Mouse (Mus musculus): ENCODE data around the gene Mast4.

Gene Mast4

DNA sequence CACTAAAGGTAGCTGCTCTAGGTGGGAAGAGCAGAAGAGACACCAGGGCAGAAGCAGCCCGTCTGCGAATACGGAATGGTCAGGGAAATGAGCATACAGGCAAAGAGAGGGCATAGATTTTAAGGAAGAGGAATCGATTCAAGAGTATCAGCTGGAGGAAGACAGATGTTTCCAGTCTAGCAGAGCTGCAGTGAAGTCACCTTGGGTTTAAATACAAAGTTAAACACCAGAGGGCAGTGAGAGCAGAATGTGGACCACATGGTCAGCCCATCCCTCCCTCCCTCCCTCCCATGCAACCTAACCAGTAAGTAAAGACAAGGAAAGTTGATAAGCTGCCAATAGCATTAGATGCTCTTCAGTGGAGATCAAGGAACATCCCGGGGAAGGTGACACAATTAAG is 138.0 kb downstream of the Mast4 start:
- DNase-seq (ENCODE audit: low spot score), result no peak

DNA sequence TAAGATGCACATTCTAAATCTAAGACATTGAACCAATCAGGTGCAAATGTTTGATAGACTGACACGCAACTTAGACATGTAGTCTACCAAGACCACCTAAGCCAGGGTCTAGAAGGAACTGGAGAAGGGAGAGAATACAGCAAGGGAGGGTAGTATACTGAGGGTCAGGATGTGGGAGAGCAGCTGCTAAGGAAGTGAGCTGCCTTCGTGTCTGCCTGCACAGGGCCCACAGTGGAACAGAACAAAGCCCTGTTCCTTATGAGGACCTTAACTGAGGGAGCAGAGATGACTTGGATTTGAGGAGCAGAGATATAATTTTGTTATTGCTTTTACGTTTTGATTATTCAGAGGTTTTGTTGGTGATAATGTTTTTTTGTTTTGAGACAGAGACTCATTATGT is 138.4 kb downstream of the Mast4 start:
- DNase-seq (ENCODE audit: low spot score), result no peak

DNA sequence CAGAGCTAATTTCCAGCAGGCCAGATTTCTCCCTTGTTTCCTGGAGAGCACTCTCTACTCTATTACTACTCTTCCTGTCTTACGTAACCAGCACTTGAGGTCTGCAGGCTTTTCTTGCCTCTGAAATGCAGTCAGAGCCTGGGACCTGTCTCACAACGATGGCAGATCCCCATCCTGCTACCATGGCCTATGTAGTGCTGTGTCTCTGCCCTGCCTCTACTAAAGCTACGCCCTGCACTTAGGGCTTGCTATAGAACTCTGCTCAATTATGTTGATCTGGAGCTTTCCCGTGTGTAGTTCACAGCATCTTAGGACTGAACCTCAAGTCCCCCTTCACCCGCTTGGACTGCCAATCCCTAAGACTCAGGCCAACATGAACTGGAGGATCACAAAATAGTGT is 150.7 kb downstream of the Mast4 start:
- DNase-seq (ENCODE audit: low spot score), result no peak

DNA sequence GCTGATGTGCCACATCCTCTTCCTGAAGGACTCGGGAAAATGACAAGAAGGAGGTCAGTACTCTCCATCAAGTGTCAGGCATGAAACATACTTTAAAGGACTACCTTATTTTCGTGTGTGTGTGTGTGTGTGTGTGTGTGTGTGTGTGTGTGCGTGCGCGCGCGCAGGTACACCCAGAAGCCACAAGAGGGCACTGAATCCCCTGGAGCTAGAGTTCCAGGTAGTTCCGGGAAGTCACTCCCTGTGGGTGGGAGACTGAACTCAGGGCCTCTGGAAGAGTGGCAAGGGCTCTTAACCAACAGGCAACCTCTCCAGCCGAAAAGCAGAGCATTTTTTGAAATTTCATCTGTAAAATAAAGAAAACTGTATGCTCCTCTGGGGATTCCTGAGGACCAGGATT is 152.5 kb downstream of the Mast4 start:
- DNase-seq (ENCODE audit: low spot score), result no peak

DNA sequence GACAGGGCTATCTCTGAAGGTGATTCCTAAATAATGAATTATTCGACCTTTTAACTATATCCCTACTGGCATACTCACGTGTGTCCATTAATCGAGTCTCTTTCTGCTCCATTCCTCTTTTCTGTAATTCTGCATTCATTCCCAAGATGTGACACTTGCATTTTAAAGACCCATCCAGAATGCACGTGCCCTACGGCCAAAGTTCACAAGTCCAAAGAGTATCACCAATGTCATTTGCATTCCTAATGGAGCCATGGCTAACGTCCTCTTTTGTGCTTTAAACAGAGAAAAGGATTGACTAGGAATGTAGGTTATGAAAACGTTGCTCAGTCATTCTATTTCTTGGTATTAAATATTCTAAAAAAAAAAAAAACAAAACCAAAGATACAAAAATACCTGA is 157.4 kb downstream of the Mast4 start:
- DNase-seq (ENCODE audit: low spot score), result no peak

DNA sequence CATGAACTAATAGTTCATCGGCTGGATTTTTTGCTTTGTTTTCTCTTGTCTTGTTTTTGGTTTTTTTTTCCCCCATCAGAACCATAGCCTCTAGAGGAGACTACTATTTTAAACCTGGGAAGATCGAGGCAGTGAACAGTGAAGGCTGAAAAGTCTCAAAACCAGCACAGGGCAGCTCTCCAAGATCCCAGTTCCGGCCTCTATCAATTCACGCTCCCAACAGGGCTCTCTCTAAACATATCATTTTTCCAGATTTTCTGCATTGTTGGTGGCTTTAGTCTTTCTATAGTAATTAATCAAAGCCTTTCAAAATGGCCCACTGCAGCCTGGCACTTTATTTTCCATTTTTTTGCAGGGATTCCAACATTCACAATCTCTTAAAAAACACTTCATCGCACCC is 159.9 kb downstream of the Mast4 start:
- DNase-seq (ENCODE audit: low spot score), result no peak

DNA sequence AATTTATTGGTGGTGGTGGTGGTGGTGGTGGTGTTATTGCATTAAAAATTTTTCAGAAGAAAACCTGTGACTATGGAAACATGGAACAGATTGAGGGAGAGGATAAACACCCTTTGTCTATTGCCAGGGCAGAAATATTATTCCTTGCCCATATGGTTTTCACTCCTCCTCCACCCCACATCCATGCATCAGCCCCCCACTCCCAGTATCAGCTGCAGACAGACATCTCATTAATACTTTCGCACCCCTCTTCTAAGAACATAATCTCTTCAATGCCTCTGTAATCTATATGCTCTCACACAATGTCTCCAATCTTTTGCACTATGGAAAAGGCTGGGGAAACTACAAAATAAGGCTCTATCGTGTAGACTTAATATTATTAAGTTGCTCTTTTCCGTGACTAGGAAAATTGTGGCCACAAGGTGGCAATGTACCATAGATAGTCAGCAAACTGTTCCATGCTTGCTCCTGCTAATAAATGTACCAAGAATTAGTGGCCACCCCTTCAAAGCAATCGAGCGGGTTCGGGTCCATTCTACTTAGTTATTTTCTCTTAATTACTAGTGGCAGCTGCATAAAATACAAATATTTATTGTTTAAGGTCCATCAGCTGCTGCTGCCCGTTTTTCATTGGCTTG is 160.6 kb downstream of the Mast4 start:
- peak; percentile 26 for DNase-seq (ENCODE audit: low spot score)

DNA sequence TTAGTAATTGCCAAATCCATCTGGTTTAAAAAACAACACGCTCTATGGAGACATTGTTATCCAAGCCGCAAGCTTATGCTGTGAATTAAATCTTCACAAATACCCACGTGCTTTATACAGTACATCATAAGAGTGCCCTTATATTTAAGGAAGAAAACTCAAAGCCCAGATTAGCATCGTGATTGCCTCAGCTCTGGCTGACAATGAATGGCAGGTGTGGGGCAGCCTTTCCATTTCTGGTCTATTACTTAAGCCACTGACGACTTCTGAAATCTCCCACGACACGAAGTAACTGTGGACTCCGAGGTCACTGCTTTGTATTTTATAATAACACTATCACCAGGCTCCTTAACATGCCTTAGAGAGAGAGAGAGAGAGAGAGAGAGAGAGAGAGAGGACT is 182.4 kb downstream of the Mast4 start:
- no peak for DNase-seq (ENCODE audit: low spot score)

DNA sequence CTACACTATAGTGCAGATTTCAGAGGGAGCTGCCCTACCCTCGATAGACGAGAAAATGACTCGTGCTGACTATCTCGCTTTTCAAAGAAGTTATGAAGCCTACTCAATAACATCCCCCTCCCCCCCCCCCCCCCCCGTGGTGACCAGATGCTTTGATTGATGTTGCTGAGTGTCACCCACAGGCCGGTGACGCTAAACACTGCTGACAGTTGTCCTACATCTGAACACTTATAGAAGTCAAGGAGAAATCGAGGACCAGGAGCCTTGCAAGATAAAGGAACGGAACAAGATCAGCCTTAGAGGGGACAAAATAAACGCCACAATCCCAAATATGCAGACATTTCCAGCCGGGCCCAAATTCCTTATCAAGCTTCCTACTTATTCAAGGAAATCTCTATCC is 183.1 kb downstream of the Mast4 start:
- DNase-seq (ENCODE audit: low spot score), result no peak

DNA sequence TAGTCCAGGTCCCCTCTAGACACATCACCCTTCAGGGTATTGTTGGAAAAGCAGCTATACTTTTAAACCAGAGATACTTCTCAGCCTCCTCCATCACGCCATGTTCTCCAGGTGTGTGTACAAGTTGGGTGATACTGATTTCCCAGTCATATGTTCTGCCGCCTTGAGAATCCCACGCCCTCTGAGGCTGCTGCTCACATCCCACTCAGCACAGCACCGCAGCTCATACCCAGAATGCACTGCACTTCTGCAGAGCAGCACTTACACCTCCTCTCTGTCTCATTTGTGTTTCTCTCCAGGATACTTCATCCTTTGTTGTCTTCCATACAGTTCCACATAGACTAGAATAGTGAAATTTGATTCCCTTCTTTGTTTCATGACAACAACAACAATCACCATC is 183.6 kb downstream of the Mast4 start:
- DNase-seq (ENCODE audit: low spot score), result no peak

DNA sequence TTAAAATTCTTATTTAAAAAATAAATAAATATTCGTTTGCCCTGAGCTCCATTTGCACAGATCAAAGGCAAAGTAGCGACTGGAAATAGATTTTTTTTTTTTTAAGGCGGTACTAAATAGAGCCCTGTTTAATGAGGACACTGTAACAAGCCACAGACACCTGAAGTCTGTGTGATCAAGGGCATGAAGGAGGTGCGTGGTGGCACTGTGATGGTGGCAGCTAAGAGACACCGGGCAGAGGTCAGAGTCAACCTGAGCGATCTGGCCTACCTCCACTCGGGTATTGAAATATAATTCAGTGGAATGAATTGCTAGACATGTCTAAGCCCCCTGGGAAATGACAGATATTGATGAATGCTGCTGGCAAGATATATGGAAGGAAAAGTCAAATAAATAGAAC is 184.9 kb downstream of the Mast4 start:
- no peak for DNase-seq (ENCODE audit: low spot score)

DNA sequence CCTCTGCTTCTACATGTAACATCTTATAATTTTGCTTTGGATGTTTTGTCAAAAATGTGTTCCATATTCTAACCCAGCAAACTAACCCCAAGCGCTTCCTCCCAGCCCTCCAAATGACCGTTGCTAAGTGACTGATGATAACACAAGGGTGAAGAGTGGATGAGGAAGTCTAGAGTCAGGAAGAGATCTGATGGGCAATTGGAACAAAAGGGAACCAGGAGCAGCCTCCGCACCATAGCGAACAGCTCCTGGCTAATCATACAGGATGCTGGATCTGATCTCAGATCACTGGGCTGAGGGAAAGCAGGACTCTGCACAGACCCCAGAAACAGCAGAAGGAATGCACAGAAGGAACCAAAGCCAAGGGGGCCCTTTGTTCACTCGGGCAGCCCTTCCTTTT is 190.0 kb downstream of the Mast4 start:
- no peak for DNase-seq (ENCODE audit: low spot score)

DNA sequence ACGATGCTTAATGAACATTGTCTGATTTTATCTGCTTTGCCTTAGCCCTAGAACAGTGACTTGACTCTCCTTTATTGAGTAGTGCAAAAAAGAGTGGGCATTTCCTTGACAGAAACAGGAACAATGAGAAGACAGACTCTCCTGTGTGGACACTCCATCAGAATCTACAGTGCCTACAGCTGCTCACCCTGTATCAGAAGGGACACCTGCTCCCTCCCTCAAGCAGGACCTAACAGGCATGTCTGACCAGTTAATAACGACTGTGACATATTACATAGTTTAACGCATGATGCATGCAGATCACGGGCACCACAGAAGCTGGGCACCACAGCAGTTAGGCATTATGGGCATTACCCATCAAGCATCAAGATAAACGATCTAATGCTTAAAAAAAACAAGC is 193.0 kb downstream of the Mast4 start:
- no peak for DNase-seq (ENCODE audit: low spot score)

DNA sequence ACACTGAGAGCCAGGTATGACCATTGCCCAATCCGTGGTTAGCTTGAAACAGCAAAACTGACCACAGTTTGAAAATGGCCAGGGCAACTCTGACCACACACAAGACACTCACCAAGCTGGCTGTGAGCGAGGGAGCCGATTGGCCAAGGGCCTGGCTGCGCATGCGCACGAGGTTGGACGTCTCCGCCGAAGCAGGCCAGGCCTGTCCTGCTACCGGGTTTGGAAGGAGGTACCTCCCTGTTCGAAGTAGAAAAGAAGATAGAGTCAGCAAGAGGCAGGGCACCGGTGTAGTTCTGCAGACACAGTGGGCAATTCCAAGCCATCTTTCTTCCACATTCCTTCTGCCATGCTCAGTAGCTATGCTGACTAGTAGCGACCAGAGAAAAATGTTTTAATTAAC is 194.2 kb downstream of the Mast4 start:
- no peak for DNase-seq (ENCODE audit: low spot score)

DNA sequence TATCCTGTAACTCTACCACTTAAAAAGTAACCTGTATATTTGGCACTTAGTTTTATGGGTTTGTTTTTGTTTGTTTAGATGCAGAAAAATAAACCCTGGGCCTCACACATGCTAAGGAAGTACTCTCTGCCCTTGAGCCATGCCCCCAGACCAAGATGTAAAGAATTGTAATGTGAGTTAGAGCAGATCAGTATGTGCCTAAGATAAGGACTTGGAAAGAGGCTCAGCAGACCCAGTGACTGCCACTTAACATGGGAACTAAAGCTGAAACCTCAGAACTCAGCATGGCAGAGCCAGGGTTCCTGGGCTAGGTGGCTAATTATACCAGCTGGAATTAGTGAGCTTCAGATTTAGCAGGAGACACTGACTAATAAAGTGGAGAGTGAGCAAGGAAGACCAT is 196.0 kb downstream of the Mast4 start:
- no peak for DNase-seq (ENCODE audit: low spot score)

DNA sequence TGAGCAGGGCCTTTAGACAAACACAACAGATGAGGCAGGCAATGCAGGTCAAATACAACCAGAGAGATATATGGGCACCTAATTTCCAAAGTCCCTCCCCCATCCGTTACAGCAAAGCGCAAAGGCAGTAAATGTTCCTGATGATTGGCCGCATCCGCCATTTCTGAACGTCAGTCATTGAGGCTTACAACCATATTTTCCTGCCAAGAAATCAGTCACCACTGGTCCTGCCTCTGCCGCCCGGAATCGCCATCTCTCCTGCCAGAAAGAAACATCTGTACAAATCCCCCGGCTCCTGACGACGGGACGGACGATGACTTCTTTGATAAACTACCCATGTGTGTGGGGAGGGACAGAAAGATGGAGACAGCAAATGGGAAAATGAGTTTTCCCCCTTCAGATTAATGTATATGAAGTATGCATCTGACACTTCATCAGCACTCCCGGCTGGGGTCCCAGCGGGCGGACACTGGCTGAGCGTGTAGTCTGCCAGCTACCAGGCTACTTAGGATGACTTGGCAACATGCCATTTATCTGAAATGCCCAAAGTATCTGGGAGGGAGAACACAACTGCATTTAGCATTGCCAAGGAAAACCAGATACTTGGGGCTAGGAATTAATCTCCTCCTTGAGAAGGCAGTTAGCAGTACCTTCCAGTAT is 198.9 kb downstream of the Mast4 start:
- DNase-seq (ENCODE audit: low spot score), result no peak

DNA sequence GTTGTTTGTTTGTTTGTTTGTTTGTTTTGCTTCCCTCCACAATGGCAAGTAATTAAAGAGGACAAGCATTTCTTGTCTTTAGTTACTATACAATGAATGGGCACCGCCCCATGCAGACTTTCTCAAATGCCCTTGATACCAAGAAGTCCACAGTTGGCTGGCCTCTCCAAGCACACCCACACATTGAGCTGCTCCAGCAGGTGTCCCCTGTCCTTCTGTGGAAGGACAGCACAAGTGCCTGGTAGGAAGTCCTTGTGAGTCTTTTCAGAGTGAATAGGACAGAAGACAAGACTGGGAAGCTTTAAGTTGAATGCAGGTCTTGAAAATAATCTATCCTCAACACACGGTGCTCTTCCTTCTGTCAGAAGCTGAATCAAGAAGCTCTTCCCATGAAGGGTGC is 202.5 kb downstream of the Mast4 start:
- DNase-seq (ENCODE audit: low spot score), result no peak

DNA sequence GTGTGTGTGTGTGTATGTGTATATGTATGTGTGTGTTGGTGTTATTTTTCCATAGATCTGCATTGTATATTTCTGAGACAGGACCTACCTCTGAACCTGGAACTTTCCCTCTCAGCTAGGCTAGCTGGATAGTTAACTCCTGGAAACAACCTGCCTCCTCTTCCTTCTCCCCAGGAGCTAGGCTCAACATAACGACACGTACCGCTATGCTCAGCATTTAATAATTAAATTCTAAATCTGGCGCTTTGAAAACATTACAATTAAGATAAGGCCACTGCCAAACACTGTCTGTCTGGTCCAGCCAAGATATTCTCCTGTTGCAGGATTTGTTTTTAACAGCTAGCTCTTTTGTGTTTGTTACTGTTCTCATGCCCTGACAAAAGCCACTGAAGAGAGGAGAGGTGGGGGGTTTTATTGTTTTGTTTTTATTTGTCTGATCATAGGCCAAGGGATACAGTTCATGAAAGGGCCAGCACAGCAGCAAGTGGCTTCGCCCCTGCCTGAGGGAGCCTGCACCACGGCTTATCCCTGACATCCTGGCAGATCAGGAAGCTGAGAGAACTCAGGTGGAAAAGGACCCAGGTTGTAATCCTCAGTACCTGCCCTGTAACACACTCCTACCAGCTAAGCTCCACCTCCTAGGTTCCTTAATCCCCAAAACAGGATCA is 205.0 kb downstream of the Mast4 start:
- DNase-seq (ENCODE audit: low spot score), result no peak

DNA sequence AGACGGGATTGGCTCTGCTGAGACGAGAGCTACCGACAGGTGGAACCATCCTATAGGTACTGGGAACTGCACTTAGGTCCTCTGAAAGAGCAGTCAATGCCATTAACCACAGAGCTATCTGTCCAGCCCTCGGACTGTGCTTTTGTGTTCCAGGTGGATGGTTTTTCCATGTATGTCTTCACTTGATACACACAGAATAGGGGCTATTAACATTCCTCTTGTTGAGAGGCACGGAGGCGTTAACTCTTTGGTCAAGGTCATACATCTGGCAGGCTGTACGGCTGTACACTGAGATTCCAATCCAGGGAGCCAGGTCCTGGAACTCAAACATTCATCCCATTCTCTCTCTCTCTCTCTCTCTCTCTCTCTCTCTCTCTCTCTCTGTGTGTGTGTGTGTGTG is 205.6 kb downstream of the Mast4 start:
- DNase-seq (ENCODE audit: low spot score), result no peak

DNA sequence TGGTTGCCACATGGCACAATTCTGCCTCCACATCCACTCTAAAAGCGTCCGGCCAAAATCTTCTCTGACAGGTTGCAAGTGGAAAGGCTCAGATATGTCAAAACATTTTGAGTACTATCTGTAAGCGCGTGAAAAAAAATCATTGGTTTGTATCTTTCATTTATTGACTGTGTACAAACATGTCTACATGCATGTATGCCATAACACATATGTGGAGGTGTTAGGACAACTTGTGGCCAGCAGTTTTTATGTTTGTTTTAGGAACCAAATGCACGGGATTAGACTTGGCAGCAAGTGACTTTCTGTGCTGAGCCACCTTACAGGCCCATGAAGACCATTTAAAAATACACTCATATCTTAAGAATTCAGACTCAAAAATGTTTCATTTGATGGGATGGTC is 206.7 kb downstream of the Mast4 start:
- DNase-seq (ENCODE audit: low spot score), result no peak

DNA sequence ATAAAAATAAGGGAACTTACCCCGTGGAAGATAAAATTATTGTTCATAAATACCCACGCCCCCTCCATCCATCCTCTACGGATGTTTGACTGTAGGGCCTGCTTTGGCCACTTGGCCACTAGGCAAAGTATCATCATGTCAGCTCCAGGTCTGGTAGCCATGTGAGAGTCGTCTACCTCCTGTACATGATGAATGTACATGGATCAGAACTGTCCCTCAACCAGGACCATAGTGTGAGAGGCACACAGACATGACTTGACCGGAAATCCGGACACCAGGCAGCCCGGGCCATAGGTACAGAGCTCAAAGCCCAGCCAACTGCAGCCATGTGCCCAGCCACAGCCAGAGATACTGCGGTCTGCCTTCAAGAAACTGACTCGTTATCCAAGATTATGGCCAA is 210.6 kb downstream of the Mast4 start:
- DNase-seq (ENCODE audit: low spot score), result no peak

DNA sequence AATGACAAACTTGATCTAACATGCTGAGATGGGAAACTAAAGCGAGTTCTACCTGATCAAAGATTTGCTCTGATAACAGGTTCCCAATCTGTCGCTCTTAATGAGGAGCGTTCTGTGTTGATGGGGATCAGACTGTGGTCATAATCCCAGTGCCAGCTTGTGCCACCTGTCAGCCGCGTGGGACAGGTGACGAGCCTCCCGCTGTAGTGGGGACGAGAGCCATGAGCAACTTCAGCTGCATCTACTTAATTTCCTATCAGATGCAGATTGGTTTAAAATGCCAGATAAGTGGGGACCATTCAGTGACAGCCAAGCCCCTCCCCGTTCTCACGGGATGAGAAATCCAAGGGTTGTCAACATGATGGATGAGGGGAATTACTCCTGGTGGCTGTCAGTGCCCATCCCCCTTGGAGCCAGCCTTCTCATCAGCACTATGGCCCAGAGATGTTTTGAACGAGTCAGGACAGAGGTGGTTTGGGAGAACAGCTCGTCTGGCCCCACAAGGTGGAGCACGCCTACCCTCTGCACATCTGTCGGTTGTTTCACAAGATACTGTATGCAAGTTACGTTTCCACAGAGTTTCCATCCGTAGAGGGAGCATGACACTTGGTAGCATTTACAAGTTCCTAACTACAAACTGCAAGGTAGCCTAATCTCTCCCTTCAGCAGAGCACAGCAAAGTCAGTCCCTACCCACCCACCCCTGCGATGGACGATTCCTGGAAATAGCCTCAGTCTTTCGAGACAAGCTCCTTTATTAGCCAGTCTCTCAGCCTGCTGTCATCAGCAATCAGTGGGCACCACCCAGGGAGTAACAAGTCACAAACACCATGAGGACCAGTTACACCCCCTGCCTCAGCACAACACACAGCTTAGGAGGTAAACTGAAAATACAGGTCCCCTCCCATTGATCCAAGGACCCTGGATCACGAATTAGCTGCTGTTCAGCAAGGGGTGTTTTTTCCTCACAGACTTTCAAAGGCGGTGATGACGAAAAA is 212.2 kb downstream of the Mast4 start:
- DNase-seq (ENCODE audit: low spot score), result no peak
